Mouse (Mus musculus): ENCODE measurements at regions not wholly inside any gene's neighbourhood (a gene's known extent, or its start where the extent isn't known, plus 50 kb on each side); places are given as distances from the start of the nearest gene placed in this dataset.

DNA sequence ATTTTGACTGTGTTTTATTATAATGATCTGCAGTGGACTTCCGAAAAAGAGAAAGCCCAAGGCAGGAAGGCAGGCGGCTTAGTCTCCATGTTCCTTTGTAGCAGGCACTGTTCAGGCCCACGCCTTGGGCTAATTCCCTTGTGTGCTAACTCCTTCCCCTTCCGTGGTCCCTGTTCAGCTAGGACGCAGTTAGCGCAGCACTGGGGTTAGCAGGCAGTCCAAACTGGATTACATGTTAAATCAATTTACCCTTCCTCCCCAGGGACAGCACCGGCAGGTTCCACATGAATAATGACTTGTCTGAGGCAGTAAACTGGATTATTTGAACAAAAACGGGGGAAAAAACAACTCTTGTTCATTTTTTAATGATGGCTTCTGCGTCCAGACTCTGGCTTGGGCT, 453.4 kb upstream of the Tbx3 start:
- DNase-seq (ENCODE audit: low spot score), result no peak

DNA sequence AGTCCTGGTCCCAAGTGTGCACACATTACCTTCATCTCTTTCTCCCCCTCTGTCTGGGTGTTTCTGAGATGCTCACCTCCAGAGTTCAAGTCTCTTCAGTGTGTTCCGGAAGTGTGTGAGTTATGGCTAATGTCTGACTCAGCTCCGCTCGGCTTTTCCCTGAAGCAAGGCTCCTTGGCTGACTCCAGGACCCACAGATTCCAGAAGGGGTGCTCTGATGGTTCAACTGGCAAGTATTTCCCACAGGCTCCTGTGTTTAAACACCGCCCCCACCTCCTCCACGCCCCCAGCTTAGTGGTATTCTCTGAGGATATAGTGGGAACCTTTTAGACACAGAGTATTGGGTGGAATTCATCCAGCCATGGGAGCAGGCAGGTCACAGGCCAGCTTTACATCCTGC, 441.8 kb upstream of the Tbx3 start:
- DNase-seq (ENCODE audit: low spot score), result no peak

DNA sequence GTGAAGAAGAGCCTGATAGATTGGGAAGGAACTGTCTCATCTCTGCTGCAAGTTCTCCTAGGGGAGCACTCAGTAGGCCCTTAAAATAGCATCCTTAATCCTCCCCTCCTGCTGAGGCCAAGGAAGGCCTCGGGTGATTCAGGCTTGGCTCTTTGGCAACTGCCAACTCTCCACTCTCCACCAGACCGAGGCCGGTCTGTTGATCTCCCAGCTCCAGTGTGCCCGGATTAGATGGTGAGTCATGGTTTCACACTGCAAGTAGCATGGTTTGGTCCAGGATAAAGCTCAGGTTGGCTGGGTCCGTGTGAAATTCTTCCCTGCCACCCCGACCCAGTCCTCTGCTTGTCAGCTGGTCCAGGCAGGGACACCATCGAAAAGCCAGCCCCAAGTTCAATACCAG, 437.5 kb upstream of the Tbx3 start:
- no peak for DNase-seq (ENCODE audit: low spot score)

DNA sequence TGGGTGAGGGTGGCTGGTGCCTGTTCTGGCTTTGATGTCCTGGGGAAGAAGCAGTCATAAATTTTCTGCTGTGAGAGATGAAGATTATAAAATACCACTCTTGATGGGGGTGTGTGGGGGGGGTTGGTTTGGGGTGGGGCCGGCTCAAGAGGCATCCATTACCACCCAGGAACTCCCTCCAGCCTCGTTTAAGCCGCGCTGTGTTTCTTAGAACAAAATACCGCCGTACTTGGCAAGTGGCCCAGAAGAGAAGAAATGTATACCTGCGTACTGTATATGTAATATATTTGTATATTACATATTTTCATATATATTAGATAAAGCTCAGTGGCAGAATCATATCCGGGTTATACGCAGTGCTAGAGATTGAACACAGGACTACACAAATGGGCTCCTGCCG, 434.6 kb upstream of the Tbx3 start:
- DNase-seq (ENCODE audit: low spot score), result no peak

DNA sequence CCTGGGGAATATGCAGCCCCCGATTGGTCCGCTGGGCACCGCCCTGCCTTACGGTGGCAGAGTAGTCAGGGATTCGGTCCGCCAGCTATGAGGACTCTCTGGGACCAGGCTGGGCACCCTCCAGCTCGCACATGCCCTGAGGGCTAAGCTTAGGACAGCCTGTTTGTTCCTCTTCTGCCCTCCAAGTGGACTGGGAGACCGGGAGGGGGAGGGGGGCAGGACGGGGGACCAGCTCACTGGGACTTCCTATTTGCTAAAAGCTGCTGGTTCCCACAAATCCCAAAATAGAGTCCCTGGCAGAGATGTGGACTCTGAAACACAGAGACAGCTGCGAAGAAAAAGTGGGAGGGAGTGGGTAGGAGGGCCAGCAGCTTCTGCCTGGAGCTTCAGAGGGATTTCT, 423.6 kb upstream of the Tbx3 start:
- DNase-seq (ENCODE audit: low spot score), result peak; percentile 35

DNA sequence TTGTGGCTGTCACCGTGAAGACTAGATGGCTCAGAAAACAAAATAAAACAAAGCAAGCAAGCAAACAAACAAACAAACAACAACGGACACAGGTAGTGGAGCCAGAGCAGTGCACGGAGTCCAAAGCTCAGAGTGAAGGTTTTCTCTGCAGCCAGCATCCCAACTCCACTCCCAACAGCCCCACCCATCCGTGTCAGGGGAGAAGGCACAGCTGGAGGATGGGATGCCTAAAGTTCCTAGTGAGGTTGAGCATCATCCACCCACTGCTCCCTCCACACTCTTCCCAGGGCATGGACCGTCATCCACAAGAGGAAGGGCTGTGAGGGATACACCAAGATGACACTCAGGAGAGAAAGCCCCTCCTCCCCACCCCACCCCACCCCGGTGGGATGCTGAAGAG, 421.8 kb upstream of the Tbx3 start:
- DNase-seq (ENCODE audit: low spot score), result peak; percentile 16

DNA sequence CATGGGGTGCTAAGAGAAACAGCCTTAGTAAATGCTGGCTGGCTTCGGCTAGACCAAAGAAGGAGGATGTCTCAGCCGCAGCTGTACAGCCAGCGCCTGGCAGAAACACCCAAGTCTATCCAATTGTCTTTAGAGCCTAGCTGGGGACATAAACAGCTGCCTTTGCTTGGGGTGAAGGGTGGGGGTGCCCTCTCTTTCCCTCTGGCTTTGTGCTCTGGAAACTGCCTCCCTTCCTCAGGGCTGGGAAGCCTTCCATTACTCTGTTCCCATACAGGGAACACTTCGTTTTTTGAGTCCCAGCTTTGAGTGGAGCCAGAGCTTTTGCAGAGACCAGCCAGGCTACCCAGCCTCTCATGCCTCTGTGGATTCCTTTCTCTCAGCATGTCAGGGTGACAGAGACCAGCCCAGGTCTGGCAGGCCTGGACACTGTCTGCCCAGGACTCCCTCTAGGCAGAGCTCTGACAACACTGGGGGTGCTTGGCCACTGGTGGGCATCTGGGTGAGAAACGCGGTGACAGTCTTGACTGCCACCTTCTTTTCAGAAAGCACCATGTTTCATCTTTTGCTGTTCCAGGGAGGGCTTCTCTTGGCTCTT, 421.2 kb upstream of the Tbx3 start:
- DNase-seq (ENCODE audit: low spot score), result peak; percentile 5

DNA sequence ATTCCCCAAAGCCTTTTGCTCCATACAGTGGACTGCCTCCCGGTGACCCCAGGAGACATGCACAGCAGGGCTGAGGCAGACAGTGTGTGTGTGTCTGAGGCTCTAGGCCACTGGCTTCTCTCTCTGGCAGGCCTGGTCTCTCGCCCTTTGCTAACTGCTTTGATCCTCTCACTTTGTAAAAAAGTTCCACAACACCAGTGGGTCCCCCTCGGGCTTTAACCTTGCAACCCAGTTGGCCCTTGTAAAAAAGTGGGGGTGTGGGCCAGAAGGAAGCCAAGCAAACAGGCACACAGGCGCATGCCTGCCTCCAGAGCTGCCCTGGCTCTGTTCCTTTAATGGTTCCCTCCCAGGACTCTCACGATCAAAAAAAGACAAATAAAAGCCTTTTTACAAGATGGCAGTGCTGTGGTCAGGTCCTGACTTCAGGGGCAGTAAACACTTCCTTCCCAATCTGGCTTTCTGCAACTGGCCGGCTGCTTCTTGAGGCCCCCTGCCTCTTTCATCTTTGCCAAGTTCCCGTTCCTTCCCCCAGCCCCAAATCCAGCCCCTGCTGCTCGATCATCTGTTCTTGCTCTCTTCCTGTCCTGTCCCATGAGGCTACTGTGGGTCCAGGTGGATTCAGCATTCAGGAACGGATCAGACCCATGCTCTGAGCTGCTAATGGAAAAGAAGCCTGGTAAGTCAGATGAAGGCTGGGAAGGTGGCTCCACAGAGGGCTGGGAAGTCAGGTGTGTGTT, 419.0 kb upstream of the Tbx3 start:
- no peak for DNase-seq (ENCODE audit: low spot score)

DNA sequence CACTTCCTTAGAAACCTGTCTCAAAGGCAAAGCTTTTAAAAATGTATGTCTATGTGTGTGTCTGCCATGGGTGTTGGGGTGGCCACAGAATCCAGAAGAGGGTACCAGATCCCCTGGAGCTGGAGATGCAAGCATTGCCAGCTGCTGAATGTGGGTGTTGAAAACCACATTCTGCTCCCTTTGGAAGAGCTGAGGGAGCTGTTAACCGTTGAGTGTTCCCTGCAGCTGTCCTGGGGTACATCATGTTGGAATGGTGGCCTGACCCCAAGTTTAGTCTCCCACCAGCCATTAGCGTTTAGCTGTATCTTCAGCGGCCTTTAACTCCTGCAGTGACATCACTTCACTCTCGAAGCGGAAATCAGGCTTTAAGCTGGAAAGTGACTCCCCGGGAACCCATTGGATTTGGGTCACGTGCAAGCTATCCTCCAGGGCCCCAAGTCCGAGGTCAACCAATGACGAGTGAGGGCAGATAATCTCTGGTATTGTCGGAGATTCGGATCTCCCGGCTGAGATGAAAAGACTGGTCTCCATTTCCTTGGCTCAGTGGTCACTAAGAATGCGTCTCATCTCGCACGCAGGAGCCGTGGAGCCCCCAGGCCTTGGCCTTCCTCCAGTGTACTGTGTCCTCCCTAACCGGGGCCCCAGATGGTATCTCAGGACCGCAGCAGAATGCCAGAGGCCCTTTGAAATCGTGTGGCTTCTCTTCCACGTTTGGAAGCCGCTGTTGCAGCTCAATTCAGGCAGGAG, 412.9 kb upstream of the Tbx3 start:
- DNase-seq (ENCODE audit: low spot score), result no peak

DNA sequence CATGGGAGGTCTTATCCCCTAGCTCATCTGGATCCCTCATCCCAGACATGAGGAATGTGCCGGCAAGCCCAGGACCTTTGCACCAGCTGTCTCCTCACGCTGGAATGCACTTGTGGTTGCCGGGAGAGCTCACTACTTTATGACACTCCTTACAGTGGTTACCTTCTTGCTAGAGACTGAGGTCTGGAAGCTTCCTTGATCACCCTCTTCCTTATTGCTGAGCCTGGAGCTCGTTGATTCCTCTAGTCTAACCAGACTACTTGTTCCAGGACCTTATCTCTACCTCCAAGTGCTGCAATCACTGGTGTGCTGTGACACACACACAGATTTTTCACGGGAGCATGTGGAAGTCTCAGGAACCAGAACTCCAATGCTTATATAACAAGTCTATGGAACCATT, 411.6 kb upstream of the Tbx3 start:
- DNase-seq (ENCODE audit: low spot score), result no peak

DNA sequence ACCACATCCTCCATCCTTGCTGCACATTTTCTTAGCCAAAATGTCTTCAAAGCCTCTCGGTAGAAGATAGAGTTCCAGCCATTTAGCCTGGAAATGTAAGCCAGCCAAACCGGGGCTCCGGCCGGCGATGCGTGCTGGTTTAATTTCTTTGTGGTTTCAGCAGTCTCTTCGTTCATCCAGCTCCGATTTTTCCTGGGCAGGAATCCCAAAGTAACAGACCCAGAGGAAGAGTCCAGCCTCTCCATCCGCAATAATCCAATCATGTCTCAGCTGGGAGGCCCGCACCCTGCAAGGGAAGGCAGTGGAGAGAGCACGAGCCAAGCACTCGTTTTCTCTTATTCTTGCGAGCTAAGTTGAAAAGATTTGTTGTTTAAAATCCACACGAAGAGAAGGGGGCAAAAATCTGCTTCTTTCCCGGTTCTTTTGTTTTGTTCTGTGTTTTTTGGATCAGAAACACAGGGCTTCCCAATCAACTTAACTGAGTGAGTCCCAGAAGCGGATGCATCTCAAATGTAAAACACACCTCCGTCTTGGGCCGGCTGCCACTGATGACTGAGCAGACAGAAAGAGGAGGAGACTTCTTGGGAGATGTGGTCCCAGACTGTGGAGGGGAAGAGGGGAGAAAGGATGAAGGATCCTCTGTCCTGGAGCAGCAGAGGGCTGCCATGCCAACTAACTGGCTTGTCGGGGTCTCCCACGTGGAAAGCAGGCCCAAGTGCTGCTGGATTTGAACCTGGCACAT, 405.1 kb upstream of the Tbx3 start:
- DNase-seq (ENCODE audit: low spot score), result peak; percentile 26

DNA sequence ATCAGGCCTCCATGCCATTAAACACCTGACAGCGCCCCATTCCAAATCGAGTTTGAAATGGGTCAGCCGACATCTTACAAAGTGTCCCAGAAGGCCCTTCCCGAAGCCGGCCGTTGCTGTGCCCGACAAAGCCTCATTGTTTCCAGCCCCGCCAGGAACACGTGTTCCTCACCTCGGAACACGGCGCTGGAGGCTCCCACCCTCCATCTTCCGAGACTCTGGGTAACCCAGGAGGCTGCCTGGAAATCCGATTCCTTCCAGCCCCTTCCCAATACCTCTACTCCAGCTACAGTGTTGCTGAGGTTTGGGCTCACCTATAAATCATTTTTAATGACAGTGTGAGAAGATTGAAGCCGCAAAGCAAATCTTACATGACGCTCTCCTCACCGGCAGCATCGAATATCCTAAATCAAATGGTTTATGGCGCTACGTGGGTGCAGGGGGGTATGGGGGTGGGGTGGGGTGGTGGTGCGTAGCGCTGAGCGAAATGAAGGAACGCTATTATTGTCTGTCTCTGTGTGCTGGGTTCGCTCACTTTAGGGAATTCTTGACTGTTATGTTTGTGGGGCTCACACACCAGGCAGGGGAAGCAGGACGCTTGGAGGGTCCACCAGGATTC, 399.1 kb upstream of the Tbx3 start:
- DNase-seq (ENCODE audit: low spot score), result no peak

DNA sequence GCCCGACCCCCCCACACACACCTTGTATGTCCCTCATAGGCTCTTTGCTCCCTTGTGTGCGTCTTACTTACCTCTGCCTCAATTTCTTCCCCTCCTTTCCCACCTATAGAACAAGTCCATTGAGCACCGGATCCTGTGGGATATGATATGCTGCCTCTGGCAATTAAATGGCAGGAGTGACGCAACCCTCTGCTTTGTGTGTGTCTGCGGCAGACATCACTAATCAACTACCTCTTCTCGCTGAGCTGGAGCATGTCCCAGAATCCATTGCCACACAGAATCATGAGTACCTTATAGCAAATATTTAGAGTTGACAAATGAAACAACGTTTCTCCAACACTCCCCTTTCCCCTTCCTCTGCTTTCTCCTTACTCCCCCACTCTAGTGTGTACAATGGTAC, 397.3 kb upstream of the Tbx3 start:
- DNase-seq (ENCODE audit: low spot score), result no peak

DNA sequence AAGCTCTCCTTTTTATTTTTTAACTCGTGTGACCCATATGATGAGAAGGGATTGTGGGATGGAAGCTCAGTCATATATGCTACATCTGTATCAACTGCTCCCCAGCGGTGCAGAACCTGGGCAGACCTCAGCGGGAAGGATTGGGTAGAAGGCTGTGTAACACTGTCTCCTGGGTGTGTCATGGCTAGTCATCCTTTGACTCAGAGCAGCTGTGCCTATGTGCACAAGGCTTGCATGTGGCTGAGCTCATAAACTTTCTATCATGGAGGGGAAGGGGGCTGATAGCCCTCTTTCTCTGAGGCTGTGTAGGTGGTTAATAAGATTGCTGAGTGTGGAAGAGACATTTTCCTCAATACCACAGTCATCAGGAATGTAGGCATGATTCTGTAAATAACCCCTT, 396.9 kb upstream of the Tbx3 start:
- DNase-seq (ENCODE audit: low spot score), result no peak

DNA sequence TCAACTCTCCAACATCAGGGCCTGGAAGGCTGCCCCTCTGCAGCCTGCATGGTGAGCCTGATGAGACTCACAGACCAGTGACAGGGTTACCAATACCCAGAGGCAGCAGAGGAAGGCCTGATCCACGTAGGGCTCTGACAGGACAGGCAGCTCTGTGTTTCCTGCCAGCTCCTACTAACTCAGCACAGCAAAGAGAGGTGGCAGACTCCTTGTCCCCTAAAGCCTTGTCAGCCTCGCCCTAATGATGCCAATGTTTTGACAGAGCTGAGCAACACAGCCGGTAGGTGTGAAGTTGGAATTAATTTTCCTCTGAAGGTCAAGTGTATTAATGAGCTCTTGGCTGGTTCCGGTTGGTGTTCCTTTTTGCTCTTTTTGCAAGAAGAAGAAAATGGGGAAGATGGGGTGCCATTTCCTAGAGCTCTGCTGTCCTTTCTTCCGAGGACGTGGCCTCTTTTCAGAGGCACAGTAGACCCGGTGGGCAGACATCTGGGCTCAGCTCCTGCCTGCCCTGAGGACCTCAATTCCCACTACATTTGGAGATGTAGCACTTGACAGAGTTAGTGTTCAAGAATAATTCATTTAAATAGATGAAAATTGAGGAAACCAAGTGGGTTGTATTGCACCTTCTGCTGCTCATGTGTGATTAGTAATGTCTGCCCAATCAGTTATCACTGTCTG, 395.5 kb upstream of the Tbx3 start:
- DNase-seq (ENCODE audit: low spot score), result no peak

DNA sequence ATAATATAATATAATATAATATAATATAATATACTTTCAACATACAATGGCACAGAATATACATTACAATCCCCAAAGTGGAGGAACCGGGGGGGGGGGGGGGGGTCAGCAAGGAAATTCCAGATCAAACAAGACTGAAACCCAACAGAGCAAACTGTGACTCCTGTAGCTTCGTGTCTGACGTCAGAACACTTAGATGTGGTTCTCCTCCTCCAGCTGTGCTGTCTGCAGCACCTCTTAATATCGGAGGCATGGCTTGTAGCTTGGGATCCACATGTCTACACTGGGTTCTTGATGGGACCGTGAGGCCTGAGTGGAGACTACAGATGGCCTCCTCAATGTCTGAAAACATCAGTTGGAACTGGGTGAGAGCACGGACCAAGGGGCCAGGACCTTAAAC, 390.3 kb upstream of the Tbx3 start:
- no peak for DNase-seq (ENCODE audit: low spot score)

DNA sequence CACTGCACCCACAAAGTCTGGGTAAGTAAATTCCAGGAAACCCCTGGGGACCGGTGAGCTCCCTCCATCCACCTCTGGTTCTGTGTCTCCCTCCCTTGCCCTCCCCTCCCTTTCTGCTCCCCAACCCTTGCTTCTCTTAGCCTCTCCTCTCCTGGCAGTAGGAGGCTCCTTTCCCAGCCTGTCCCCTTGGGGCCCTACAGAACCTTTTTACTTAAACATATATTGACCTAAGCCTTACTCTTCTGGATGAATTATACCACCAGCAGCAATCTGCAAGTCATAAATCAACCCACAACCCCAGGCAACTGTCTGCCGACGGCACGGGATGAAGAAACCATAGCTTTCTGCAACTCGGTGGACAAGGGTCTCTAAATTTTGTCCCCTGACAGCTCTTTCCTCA, 380.7 kb upstream of the Tbx3 start:
- DNase-seq (ENCODE audit: low spot score), result no peak

DNA sequence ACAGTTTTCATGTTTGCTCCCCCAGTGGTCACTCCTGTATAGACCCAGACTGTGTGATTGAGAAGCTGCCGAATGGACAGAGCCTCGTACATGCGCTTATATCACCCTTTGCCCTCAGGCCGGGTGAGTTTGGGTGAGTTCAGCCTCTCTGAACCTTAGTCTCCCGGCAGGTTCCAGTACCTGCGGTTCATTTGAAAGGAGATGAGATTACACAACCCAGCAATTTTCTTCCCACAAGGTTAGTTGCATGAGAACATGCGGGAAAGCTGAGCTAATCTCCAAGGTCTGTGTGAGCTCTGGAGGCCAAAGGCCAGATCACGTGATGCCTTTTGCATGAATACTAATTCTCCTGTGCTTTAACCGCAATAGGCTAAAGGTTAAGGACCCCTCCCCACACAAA, 378.1 kb upstream of the Tbx3 start:
- DNase-seq (ENCODE audit: low spot score), result no peak

DNA sequence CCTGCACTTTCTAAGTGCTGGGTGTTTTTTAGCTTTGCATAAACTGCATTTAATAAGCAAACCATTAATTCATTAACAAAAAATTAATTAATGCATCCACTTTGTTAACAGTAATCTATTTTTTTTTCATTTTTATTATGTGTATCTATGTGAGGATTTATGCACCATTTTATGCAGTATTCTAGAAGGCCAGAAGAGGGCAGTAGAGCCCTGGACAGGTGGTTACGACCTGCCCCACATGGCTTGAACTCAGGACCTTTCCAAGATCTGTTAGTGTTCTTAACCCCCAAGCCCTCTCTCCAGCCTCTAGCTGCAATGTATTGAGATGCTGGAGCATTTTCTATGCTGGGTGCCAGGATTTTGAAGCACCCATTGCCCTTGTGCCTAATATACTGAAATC, 377.6 kb upstream of the Tbx3 start:
- DNase-seq (ENCODE audit: low spot score), result no peak

DNA sequence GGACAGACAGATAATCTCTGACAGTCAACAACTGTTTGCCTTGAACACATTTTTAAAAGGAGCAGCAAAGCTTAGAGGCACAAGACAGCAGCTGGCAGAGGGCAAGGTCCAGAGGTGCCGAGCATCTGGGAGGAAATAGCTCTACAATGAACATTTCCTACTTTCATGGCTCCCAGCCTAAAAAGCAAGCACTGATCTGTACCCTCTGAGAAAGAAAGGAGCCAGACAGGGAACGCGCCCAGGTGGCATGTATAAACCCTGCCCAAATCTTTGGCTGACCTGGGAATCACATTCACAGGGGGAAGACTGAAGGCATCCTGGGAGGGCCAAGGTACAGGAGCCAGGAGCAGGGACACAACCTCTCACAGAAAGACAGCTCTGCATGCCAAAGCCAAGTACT, 371.2 kb upstream of the Tbx3 start:
- no peak for DNase-seq (ENCODE audit: low spot score)

DNA sequence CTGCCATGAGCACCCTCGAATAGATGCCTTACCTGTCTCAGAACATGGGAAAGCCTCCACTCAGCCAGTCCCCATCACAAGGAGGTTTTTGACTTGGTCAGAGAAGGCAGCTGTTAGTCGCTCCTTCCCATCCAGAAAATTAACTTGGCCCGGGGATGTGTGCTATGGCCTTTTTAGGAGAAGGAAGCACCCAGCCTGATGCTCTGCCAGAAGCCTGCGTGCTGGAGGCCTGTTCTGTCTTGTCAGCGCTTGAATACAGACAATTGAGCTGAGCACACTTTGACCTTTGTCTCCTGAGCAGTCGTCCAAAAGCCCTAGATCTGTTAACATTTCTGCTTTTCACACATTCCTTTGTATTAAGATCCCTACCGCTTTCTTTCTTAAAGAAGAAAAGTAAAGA, 370.4 kb upstream of the Tbx3 start:
- peak; percentile 21 for DNase-seq (ENCODE audit: low spot score)

DNA sequence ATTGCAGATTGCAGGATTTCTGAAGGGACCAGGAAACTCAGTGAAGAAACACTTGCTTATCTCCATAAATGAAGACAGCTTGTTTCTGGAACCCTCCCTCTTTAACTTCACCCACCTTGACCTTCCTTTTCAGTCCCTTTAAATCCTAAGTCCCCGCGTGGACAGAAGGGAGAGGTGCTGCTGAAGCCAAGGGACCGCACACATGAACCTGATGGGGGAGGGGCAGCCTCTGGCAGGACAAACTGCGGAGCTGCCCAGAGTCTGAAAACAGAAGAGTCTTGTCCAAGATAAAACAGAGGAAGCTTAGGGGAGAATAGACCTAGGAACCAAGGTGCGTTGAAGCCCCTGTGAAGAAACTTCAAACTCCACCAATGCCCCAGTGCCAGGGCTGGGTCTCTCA, 368.9 kb upstream of the Tbx3 start:
- DNase-seq (ENCODE audit: low spot score), result no peak

All from lung, postnatal 25 days (tissue).